Mouse (Mus musculus): ENCODE results near the gene Ubc. TPM values are rescaled to one million over a fixed set of nuclear protein-coding genes. Genes with fewer than 3 reads are reported as not detected.

The Ubc gene
- polyA plus RNA-seq (2014; fragmentation: Illumina TruSeq; extraction: RNeasy Lipid Tissue Mini Kit (QIAGEN cat#74804); ENCODE audit: low read depth, low replicate concordance): 15.6 TPM

DNA sequence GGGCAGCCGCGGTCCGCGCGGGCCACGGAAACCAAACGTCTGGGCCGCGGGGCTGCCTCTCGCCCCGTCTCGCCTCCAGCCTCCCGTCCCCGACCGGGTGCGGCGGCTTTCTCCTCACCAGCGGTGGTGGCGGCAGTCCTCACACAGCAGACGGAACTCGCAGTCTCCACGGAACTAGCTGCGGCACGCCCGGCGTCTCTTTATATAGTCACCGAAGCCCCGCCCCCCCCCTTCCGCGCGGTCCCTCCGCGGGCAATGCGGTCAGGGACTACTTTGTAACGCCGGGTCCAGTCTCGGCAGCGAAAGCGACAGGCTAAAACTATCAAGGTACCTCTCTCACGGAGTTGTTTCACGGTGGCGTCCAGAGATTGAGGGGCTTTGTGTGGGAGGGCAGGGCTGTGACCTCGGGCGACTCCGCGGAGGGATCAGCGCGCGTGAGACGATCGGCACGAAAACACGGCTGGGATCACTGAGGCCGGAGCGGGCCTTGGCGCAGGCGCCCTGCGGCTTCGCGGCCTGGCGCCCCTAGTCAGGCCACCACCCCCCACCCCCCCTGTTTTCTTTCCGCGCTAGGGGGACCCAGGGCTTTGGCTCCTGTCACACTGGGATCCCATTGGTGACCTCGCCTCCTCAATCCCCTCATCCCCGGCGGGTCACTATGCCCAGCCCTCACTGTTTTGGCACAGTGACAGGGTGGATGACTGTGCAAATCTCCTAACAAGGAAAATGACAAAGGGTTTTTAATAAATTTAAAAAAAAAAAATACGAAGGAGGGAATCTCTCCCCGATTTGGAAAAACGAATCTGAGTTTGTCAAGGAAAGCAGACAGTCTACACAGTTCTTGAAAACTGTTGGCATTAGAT lies at the start of gene Ubc:
Gene Ubc, minus strand, starts transcription at position 624 of the 863 bp plus-strand sequence.

DNA sequence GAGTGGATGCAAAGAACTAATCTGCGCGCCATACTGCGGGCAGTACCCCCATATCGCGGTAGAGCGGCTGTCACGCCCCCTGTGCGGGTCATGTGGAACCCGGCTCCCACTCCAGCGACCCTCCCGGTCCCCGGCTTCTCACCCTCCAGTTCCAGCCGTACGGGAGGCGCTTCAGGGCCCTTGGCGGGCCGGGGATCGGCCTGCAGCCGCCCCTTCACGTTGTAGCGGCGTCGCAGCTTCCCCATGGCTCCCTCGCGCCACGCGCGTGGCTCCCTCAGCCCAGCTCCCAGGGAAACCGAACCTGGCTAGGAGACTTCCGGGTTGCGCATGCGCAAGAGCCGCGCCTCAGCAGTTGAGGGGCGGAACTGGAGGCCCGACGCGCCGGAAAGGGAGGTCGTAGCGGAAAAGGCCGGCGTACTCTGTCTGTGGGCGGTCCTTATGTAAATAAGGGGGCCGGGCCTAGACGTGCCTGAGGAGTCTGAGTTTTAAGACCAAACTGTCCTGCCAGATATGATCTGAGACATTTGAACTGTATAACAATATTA lies 43.9 kb upstream of the Ubc start, which contains the start of gene Dhx37:
Gene Dhx37, minus strand, starts transcription at position 329 of the 545 bp plus-strand sequence.

DNA sequence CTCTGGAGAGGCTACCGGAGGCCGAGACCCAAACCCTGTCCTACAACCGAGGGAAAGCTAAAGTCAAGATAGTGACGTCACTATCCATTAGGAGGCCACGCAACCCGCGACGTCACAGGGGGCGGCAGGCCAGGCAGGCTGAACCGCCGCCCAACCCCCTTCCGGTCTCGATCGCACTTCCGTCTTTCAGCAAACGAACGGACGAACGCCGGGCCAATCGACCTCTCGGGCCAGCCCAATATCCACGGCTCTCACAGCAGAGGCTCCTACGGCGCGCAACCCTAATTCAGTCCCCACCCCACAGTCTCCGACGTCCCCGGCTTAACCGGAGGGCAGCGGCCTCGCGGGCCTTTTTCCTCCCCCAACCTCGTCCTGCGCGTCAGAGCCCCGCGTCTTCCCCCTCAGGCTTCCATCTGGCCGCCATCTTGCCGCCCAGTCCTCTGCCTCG lies 847 bp downstream of the Ubc start, which contains the start of gene Gm10382:
Gene Gm10382, plus strand, starts transcription at position 192 of the 448 bp plus-strand sequence.

DNA sequence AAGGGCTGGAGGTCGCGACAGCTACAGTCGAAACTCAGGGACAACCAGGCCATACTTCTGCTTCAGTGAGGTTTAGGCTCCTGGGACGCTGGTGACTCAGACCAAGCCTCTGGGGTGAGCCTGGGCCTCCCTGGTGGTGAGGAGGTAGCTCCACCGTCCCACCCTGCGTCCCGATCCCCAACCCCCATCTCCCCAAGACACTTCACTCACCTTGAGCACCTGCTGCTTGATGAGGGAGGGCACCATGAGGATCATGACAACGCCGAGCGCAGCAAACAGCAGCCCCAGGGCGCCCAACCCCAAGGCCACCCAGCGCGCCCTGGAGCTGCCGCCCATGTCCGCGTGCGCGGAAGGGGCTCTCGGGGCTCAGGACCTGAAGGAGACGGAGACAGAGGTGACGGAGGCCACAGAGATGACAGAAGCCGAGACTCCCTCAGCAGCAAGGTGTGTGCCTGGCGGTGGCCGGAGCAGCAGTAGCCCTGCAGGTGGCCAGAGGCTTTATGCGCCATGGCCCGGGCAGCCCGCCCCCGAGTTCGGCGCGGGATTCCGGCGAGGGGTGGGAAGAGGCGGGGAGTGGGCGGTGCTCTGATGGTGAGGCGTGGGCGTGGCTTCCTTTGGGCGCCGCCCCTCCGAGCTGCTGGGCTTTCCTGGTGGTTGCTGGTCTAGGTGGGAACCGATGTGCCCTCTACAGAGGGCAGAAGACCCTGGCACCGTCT lies 49.3 kb downstream of the Ubc start, which contains the start of gene Scarb1:
Gene Scarb1, minus strand, starts transcription at position 548 of the 716 bp plus-strand sequence.

Other genes with a start within 250 kb of the Ubc start
- gene Ncor2, start 211.0 kb downstream of the Ubc start, polyA plus RNA-seq (2014; fragmentation: Illumina TruSeq; extraction: RNeasy Lipid Tissue Mini Kit (QIAGEN cat#74804); ENCODE audit: low read depth, low replicate concordance): 0.76 TPM
- 3.3 TPM for gene Scarb1, start 49.1 kb downstream of the Ubc start, polyA plus RNA-seq (2014; fragmentation: Illumina TruSeq; extraction: RNeasy Lipid Tissue Mini Kit (QIAGEN cat#74804); ENCODE audit: low read depth, low replicate concordance)
- not detected for gene Gm10382, start 880 bp downstream of the Ubc start, polyA plus RNA-seq (2014; fragmentation: Illumina TruSeq; extraction: RNeasy Lipid Tissue Mini Kit (QIAGEN cat#74804); ENCODE audit: low read depth, low replicate concordance)
- 2.2 TPM for gene Dhx37, start 43.9 kb upstream of the Ubc start, polyA plus RNA-seq (2014; fragmentation: Illumina TruSeq; extraction: RNeasy Lipid Tissue Mini Kit (QIAGEN cat#74804); ENCODE audit: low read depth, low replicate concordance)
- gene Bri3bp, start 51.4 kb upstream of the Ubc start, polyA plus RNA-seq (2014; fragmentation: Illumina TruSeq; extraction: RNeasy Lipid Tissue Mini Kit (QIAGEN cat#74804); ENCODE audit: low read depth, low replicate concordance): 5.4 TPM
- 6.1 TPM for gene Aacs, start 85.6 kb upstream of the Ubc start, polyA plus RNA-seq (2014; fragmentation: Illumina TruSeq; extraction: RNeasy Lipid Tissue Mini Kit (QIAGEN cat#74804); ENCODE audit: low read depth, low replicate concordance)
- gene Tmem132b, start 141.6 kb upstream of the Ubc start, polyA plus RNA-seq (2014; fragmentation: Illumina TruSeq; extraction: RNeasy Lipid Tissue Mini Kit (QIAGEN cat#74804); ENCODE audit: low read depth, low replicate concordance): 0.06 TPM

Measured in sigmoid colon, adult 10 weeks (tissue).